Mouse (Mus musculus): Measurements from ENCODE around the gene Ptgis.

Ptgis gene

GRCm38 (mm10) chr2:167263040-167263810 is 22.8 kb upstream of the Ptgis start:
- DNase-seq (ENCODE audit: low read depth in 2 of 2, low spot score in 2 of 2): no peak

- DNase-seq (ENCODE audit: low read depth in 2 of 2, low spot score in 2 of 2): no peak
Observed at GRCm38 (mm10) chr2:167262433-167262832, 22.0 kb upstream of the Ptgis start.

- DNase-seq (ENCODE audit: low read depth in 2 of 2, low spot score in 2 of 2): no peak
Observed at GRCm38 (mm10) chr2:167261106-167261505, 20.7 kb upstream of the Ptgis start.

- DNase-seq (ENCODE audit: low read depth in 2 of 2, low spot score in 2 of 2): no peak
Observed at GRCm38 (mm10) chr2:167257790-167258189, 17.4 kb upstream of the Ptgis start.

- no peak for DNase-seq (ENCODE audit: low read depth in 2 of 2, low spot score in 2 of 2)
Observed at GRCm38 (mm10) chr2:167254808-167255207, 14.4 kb upstream of the Ptgis start.

- no peak for DNase-seq (ENCODE audit: low read depth in 2 of 2, low spot score in 2 of 2)
Observed at GRCm38 (mm10) chr2:167254185-167254584, 13.8 kb upstream of the Ptgis start.

- DNase-seq (ENCODE audit: low read depth in 2 of 2, low spot score in 2 of 2): no peak
Observed at GRCm38 (mm10) chr2:167253476-167253875, 13.1 kb upstream of the Ptgis start.

GRCm38 (mm10) chr2:167252057-167252687 is 11.8 kb upstream of the Ptgis start:
- DNase-seq (ENCODE audit: low read depth in 2 of 2, low spot score in 2 of 2): no peak

- DNase-seq (ENCODE audit: low read depth in 2 of 2, low spot score in 2 of 2): no peak
Observed at GRCm38 (mm10) chr2:167250736-167251337, 10.4 kb upstream of the Ptgis start.

GRCm38 (mm10) chr2:167250003-167250735 is 9.8 kb upstream of the Ptgis start:
- no peak for DNase-seq (ENCODE audit: low read depth in 2 of 2, low spot score in 2 of 2)

- no peak for DNase-seq (ENCODE audit: low read depth in 2 of 2, low spot score in 2 of 2)
Observed at GRCm38 (mm10) chr2:167249591-167249990, 9.2 kb upstream of the Ptgis start.

GRCm38 (mm10) chr2:167247823-167248222 is 7.4 kb upstream of the Ptgis start:
- no peak for DNase-seq (ENCODE audit: low read depth in 2 of 2, low spot score in 2 of 2)

GRCm38 (mm10) chr2:167246704-167247103 is 6.3 kb upstream of the Ptgis start:
- DNase-seq (ENCODE audit: low read depth in 2 of 2, low spot score in 2 of 2): no peak

- DNase-seq (ENCODE audit: low read depth in 2 of 2, low spot score in 2 of 2): no peak
Observed at GRCm38 (mm10) chr2:167244892-167245291, 4.5 kb upstream of the Ptgis start.

GRCm38 (mm10) chr2:167243831-167244563 is 3.6 kb upstream of the Ptgis start:
- DNase-seq (ENCODE audit: low read depth in 2 of 2, low spot score in 2 of 2): no peak

- DNase-seq (ENCODE audit: low read depth in 2 of 2, low spot score in 2 of 2): no peak
Observed at GRCm38 (mm10) chr2:167239262-167239661, 1.1 kb downstream of the Ptgis start.

GRCm38 (mm10) chr2:167237224-167237623 is 3.2 kb downstream of the Ptgis start:
- no peak for DNase-seq (ENCODE audit: low read depth in 2 of 2, low spot score in 2 of 2)

GRCm38 (mm10) chr2:167236174-167236573 is 4.2 kb downstream of the Ptgis start:
- no peak for DNase-seq (ENCODE audit: low read depth in 2 of 2, low spot score in 2 of 2)

- no peak for DNase-seq (ENCODE audit: low read depth in 2 of 2, low spot score in 2 of 2)
Observed at GRCm38 (mm10) chr2:167235338-167236018, 4.9 kb downstream of the Ptgis start.

GRCm38 (mm10) chr2:167233771-167234170 is 6.6 kb downstream of the Ptgis start:
- no peak for DNase-seq (ENCODE audit: low read depth in 2 of 2, low spot score in 2 of 2)

GRCm38 (mm10) chr2:167233009-167233335 is 7.4 kb downstream of the Ptgis start:
- DNase-seq (ENCODE audit: low read depth in 2 of 2, low spot score in 2 of 2): no peak

All from CD8-positive naive resting alpha-beta T cell, adult 2 months (primary cell).